Mouse (Mus musculus) lung, adult 2 months (tissue): ENCODE data around the gene Fgf12.

Source experiments
- CTCF ChIP-seq: fragments of 200-500 bp; IDR thresholded peaks from 2 replicates; pipeline ENCODE4 v1.5.1; 2011; ENCODE audit warnings: mild to moderate bottlenecking, low read length, control low read depth; ENCODE audit not compliant: insufficient read depth
- POLR2A ChIP-seq: fragments of 200-500 bp; IDR thresholded peaks from 2 replicates; pipeline ENCODE4 v1.6.1; 2011; ENCODE audit warnings: low read depth, mild to moderate bottlenecking, control low read depth, low read length, borderline replicate concordance; ENCODE audit errors: extremely low read depth

- TF ChIP-seq CTCF, result no peak
- no peak for TF ChIP-seq POLR2A
Measured at GRCm38 (mm10) chr16:28555219-28555618, 197.6 kb downstream of the Fgf12 start.
